Mouse (Mus musculus) right cerebral cortex, postnatal 25 days (tissue): ENCODE measurements around the gene Pcid2.
"Not testable (repeated sequence)": the region's sequence is repeated elsewhere in the genome, so short reads cannot be mapped to it uniquely, and the experiment has no call there.

Experiments used
- DNase-seq: peaks from one replicate; pipeline ENCODE4 v3.0.0; 2022

The Pcid2 gene

GRCm38 (mm10) chr8:13105087-13105881 lies at the start of gene Pcid2, which contains the start of gene Cul4a:
Gene Pcid2, minus strand, starts transcription at chr8:13105459.
Gene Cul4a, plus strand, starts transcription at chr8:13105621.
- DNase-seq: peak; percentile 98

- no peak for DNase-seq
Observed at GRCm38 (mm10) chr8:13154099-13154498, 48.8 kb upstream of the Pcid2 start.

GRCm38 (mm10) chr8:13150929-13151328 lies 45.7 kb upstream of the Pcid2 start:
- no peak for DNase-seq

- no peak for DNase-seq
Observed at GRCm38 (mm10) chr8:13149866-13150265, 44.6 kb upstream of the Pcid2 start.

- DNase-seq: no peak
Observed at GRCm38 (mm10) chr8:13149287-13149686, 44.0 kb upstream of the Pcid2 start.

- no peak for DNase-seq
Observed at GRCm38 (mm10) chr8:13148476-13148875, 43.2 kb upstream of the Pcid2 start.

- DNase-seq: no peak
Observed at GRCm38 (mm10) chr8:13141681-13142080, 36.4 kb upstream of the Pcid2 start.

GRCm38 (mm10) chr8:13139641-13140182 lies 34.5 kb upstream of the Pcid2 start:
- DNase-seq: no peak

- DNase-seq: not testable (repeated sequence)
Observed at GRCm38 (mm10) chr8:13132220-13132619, 27.0 kb upstream of the Pcid2 start.

- DNase-seq: no peak
Observed at GRCm38 (mm10) chr8:13124897-13125296, 19.6 kb upstream of the Pcid2 start.

- no peak for DNase-seq
Observed at GRCm38 (mm10) chr8:13122887-13123421, 17.7 kb upstream of the Pcid2 start.

- no peak for DNase-seq
Observed at GRCm38 (mm10) chr8:13120882-13121665, 15.8 kb upstream of the Pcid2 start.

GRCm38 (mm10) chr8:13118516-13118915 lies 13.3 kb upstream of the Pcid2 start:
- no peak for DNase-seq

- no peak for DNase-seq
Observed at GRCm38 (mm10) chr8:13117096-13117495, 11.8 kb upstream of the Pcid2 start.

- no peak for DNase-seq
Observed at GRCm38 (mm10) chr8:13113232-13113631, 8.0 kb upstream of the Pcid2 start.

- no peak for DNase-seq
Observed at GRCm38 (mm10) chr8:13111917-13112316, 6.7 kb upstream of the Pcid2 start.

- no peak for DNase-seq
Observed at GRCm38 (mm10) chr8:13109416-13109960, 4.2 kb upstream of the Pcid2 start.

- DNase-seq: no peak
Observed at GRCm38 (mm10) chr8:13108967-13109366, 3.7 kb upstream of the Pcid2 start.

- no peak for DNase-seq
Observed at GRCm38 (mm10) chr8:13107990-13108638, 2.9 kb upstream of the Pcid2 start.

- no peak for DNase-seq
Observed at GRCm38 (mm10) chr8:13105908-13106551, 771 bp upstream of the Pcid2 start.

GRCm38 (mm10) chr8:13104691-13105086 lies 570 bp downstream of the Pcid2 start:
- DNase-seq: peak; percentile 90

- no peak for DNase-seq
Observed at GRCm38 (mm10) chr8:13077542-13077941, 27.7 kb downstream of the Pcid2 start.
